11 mouse cellular contexts compared by ENCODE assay signal in genomic region chr6:82065230-82065629, GRCm38 (mm10). TPM values are rescaled to one million over a fixed set of nuclear protein-coding genes. Genes with fewer than 3 reads are reported as not detected.
"Had no signal": no experiment of that assay in that cellular context is flagged by ENCODE, and none has a peak within 500 bp of the region (broad histone marks: within the 10 kb centered on the region; RNA-seq: fewer than 3 reads in every experiment).

No protein-coding gene starts in this region.

- ATAC-seq: hindbrain, embryonic 16.5 days; inflammation-experienced regulatory T-cells, adult 6 months; intestine, postnatal 0 days; lung, postnatal 0 days; midbrain, embryonic 13.5 days had no signal

- DNase-seq: left cerebral cortex, postnatal 4 days; lung, adult 2 months; lung, postnatal 36 days; right cerebral cortex, postnatal 25 days; thymus, postnatal 36 days had no signal

- H3K27me3 ChIP-seq: limb, embryonic 13.5 days; midbrain, embryonic 13.5 days had no signal

- H3K36me3 ChIP-seq: midbrain, embryonic 13.5 days had no signal

- H3K27ac ChIP-seq: limb, embryonic 13.5 days; midbrain, embryonic 13.5 days had no signal

- H3K9ac ChIP-seq: limb, embryonic 13.5 days; midbrain, embryonic 13.5 days had no signal

- H3K9me3 ChIP-seq: limb, embryonic 13.5 days; midbrain, embryonic 13.5 days had no signal

- H3K4me2 ChIP-seq: limb, embryonic 13.5 days; midbrain, embryonic 13.5 days had no signal

- H3K4me3 ChIP-seq: limb, embryonic 13.5 days; midbrain, embryonic 13.5 days had no signal

- H3K4me1 ChIP-seq: midbrain, embryonic 13.5 days had no signal

RNA-seq across cellular contexts. Expression of gene Eva1a, which starts 24.4 kb away (rescaled TPM):
- polyA plus RNA-seq: inflammation-experienced regulatory T-cells, adult 6 months had no signal
